Mouse (Mus musculus) cerebellum, adult 2 months (tissue): ENCODE measurements at regions not wholly inside any gene's neighbourhood (a gene's known extent, or its start where the extent isn't known, plus 50 kb on each side); places are given as distances from the start of the nearest gene placed in this dataset.

Experiments
- CTCF ChIP-seq: fragments of 200-500 bp; IDR thresholded peaks from 2 replicates; pipeline ENCODE4 v1.5.1; 2011; ENCODE audit warnings: low read depth, mild to moderate bottlenecking, control low read depth, low read length, moderate library complexity, borderline replicate concordance; ENCODE audit not compliant: insufficient read depth
- POLR2A ChIP-seq: fragments of 200-500 bp; IDR thresholded peaks from 2 replicates; pipeline ENCODE4 v1.6.1; 2011; ENCODE audit warnings: low read length, control low read depth, borderline replicate concordance; ENCODE audit not compliant: insufficient read depth

DNA sequence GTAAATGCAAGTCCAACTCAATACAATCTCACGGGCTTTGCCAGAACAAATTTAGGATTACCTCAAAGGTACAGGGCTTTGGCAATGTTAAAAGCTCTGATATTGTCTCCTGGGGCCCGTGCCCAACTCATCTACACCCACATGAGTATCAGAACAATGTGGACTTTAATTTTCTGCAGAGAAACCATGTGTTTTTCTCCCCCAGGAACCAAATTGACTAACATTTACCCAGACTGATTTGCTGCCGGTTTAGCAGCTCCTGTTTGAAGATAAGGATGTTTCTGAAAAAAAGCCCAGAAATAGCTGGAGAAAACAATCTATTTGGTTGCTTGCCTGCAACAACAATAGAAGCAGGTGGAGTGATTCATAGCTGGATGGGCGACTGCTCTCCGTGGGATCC is 151.6 kb upstream of the Slc24a3 start:
- TF ChIP-seq POLR2A, result no peak
- no peak for TF ChIP-seq CTCF
